Mouse (Mus musculus) kidney, postnatal 36 days (tissue): Measurements from ENCODE around the gene Saa4.
A peak's percentile ranks its signal among the peaks of the same experiment; 100 is the strongest.
"Not testable (repeated sequence)": the region's sequence is repeated elsewhere in the genome, so short reads cannot be mapped to it uniquely, and the experiment has no call there.

Source experiments
- DNase-seq, 2 experiments: peaks; one replicate each; pipeline ENCODE4 v3.0.0; 2021 to 2022; ENCODE audit warnings: mixed read lengths in 2 of 2

Gene Saa4

GRCm38 (mm10) chr7:46715600-46715999 is 16.8 kb downstream of the Saa4 start, which contains the start of gene Saa3:
Gene Saa3 (minus strand): TSS chr7:46715700.
- no peak for DNase-seq

DNA sequence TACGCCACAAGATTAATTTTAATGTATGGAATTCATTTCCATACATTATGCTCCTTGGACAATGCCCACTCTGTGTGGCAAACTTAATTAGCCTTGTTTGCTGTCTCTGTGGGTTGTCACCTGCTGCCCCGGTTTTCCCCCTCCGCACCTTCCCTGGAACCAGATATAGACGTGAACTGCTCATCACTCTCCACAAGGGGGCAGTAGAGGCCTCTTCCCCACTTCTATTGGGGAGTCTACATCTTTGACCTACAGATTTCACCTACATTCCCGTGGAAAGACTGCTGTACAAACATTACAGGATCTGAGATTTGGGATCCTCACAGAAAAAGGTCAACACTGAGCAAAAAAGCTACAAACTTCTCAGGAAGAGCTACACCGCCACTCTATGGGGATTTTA is 17.9 kb downstream of the Saa4 start:
- DNase-seq = peak; percentile 44 to 77

DNA sequence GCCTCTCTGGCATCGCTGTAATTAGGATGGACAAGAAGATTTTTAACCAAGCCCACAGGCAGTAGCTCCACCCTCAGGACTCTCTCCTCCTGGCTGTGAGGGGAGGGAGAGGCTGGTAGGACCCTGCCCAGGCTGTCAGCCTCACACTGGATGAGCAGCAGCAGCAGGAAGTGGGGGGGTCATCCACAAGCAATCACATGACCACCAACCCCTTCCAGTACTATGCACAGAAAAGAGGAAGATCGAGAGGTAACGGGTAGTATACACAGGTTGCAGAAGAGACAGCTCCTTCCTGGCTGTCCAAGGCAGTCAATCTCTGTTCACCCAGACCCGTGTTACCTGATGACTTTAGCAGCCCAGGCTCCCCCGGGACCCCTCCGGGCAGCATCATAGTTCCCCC is 20.2 kb downstream of the Saa4 start:
- DNase-seq = no peak

DNA sequence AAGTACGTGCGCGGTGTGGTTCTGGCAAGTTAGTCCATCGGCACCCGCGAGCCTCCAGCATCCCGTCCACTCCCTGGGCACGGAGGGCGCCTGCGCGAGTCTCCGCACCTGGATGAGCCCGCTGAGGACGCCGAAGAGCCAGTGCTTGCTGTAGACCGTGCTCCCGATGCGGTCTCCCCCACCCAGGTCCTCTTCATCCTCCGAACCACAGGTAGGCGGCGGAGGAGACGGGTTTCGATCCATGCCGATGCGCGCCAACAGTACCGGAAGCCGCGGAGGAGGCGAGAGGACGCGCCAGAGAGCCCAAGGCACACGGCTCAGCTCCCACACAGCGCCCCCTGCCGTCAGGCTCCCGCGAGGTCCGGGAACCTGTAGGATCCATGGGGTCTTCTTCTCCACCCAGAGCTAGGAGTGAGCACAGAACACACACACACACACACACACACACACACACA is 22.0 kb downstream of the Saa4 start, which contains the start of gene Saal1:
Gene Saal1, minus strand, starts transcription at position 291 of the 455 bp plus-strand sequence.
- DNase-seq = peak; percentile 84 to 95

- DNase-seq = no peak
Observed at GRCm38 (mm10) chr7:46700521-46701025, 31.8 kb downstream of the Saa4 start.

- DNase-seq = no peak
Observed at GRCm38 (mm10) chr7:46696754-46697153, 35.6 kb downstream of the Saa4 start.

- DNase-seq = no peak
Observed at GRCm38 (mm10) chr7:46686827-46687226, 45.6 kb downstream of the Saa4 start.

DNA sequence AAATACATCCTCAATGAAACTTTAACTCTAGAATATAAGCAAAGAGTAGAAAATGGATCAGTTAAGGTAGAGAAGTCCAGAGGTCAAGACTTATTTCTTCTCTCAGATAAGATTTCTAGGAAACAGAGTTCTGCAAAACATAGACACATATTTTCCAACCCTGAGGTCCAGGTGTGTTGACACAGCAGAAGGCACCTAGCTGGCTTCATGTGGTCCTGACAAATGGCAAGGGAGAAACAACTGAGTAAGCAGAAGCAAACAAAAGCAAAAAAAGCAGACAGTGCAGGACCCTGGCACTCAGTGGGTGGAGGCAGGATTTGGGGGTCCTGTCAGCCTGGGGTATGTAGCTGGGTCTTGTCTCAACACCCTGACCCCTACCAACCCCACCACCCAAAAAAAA is 51.7 kb downstream of the Saa4 start:
- no peak for DNase-seq

DNA sequence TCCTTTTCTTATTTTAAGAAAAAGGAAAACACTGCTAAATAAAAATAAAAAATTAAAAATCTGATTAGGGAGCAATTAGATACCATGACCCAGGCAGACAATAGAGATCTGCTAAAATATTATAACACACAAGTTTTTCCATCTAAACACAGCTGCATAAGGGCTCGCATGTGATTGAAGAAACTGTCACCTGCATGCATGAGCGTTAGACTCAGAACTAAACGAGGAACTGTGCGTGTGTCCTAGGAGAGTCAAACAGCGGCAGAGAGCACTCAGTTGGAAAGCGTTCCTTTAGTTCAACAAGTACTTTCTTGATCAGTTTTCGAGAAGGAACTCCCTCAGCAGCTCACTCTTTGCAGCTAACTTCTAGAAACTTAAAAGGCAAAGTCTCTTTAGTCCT is 53.4 kb downstream of the Saa4 start:
- DNase-seq = not testable (repeated sequence)

DNA sequence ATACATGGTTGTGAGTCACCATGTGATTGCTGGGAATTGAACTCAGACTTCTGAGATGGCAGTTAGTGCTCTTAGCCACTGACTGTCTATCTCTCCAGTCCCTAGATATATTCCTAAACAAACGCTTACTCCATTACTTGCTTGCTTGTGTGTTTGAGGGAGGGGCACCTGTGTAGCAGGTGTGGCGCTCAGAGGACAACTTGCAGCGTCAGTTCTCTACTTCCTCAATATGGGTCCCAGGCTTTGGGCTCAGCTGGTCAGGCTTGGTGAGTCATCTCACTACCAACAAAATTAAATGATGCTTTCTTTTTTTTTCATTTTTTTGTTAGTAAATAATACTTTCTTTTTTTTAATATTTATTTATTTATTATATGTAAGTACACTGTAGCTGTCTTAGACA is 54.0 kb downstream of the Saa4 start:
- DNase-seq = no peak
